Mouse (Mus musculus): ENCODE results near the gene Dpagt1. TPM values are rescaled to one million over a fixed set of nuclear protein-coding genes. Genes with fewer than 3 reads are reported as not detected.
A peak's percentile ranks its signal among the peaks of the same experiment; 100 is the strongest.

The Dpagt1 gene
- polyA plus RNA-seq, 1 experiment from 2014 or later, result 25.3 TPM

DNA sequence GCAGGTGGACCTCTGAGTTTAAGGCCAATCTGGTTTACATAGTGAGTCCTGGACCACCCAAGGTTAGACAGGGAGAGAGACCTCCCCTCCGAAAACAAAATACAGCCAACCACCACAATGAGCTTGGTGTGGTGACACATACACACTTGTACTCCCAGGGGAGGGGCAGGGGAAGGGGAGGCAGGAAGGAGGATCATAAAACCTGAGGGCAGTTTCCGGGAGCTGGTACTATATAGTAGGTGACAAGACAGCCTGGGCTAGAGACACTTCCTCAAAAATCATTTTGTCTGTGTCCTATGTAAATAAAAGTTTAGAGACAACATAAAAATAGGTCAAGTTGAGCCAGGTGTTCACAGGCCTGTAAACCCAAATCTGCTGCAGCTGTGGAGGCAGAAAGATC, 18.6 kb upstream of the Dpagt1 start:
- Histone ChIP-seq H3K27ac (ENCODE audit: low read depth, low read length) (no peak overlapping the region), H3K4me2 (replicated peaks; ENCODE audit: low read depth) (no peak overlapping the region), H3K36me3 (ENCODE audit: control insufficient read depth, insufficient read depth) (peaks cover 5% of the 10 kb centered on the region), H3K4me3 (ENCODE audit: low read depth, low read length) (no peak overlapping the region), H3K4me1 (replicated peaks; ENCODE audit: control insufficient read depth, insufficient read depth, low read length) (0 out of 2 replicates have a peak, but pooled peaks cover 9% of the 10 kb centered on the region), H3K9ac (ENCODE audit: low read depth, low read length) (no peak overlapping the region), H3K9me3 (ENCODE audit: control insufficient read depth) (no peaks in the 10 kb centered on the region), H3K27me3 (replicated peaks; ENCODE audit: control insufficient read depth, insufficient read depth, low read length) (no peaks in the 10 kb centered on the region)
- TF ChIP-seq CTCF (IDR thresholded peaks at IDR 0.05; ENCODE audit: low read depth), result no peak
- no peak for ATAC-seq
- WGBS, result 77% methylated on average over 2 of the region's 2 CpGs

DNA sequence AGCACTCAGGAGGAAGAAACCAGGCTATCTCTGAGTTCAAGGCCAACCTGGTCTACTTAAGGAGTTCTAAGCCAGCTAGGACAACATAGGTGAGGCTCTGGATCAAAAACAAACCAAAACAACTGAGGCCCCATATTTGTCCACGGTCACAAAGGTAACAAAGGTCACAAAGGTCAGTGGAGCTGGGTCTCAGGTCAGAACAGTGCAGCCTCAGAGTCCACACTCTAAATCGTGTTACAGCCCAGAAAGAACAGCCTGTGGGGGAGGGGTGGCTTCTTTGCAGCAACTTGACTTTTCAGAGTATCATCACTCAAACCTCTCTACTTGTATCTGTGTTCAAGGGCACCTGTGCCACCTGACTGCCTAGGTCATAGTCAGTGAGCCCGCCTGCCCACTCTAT, 16.1 kb upstream of the Dpagt1 start:
- Histone ChIP-seq H3K9me3 (ENCODE audit: control insufficient read depth) (no peaks in the 10 kb centered on the region), H3K36me3 (ENCODE audit: control insufficient read depth, insufficient read depth) (peaks cover 29% of the 10 kb centered on the region), H3K4me2 (replicated peaks; ENCODE audit: low read depth) (no peak overlapping the region), H3K27ac (ENCODE audit: low read depth, low read length) (no peak overlapping the region), H3K4me3 (ENCODE audit: low read depth, low read length) (no peak overlapping the region), H3K9ac (ENCODE audit: low read depth, low read length) (no peak overlapping the region), H3K4me1 (replicated peaks; ENCODE audit: control insufficient read depth, insufficient read depth, low read length) (no peaks in the 10 kb centered on the region), H3K27me3 (replicated peaks; ENCODE audit: control insufficient read depth, insufficient read depth, low read length) (no peaks in the 10 kb centered on the region)
- TF ChIP-seq CTCF (IDR thresholded peaks at IDR 0.05; ENCODE audit: low read depth), result no peak
- ATAC-seq, result no peak
- WGBS, result 72% methylated on average over 3 of the region's 3 CpGs

DNA sequence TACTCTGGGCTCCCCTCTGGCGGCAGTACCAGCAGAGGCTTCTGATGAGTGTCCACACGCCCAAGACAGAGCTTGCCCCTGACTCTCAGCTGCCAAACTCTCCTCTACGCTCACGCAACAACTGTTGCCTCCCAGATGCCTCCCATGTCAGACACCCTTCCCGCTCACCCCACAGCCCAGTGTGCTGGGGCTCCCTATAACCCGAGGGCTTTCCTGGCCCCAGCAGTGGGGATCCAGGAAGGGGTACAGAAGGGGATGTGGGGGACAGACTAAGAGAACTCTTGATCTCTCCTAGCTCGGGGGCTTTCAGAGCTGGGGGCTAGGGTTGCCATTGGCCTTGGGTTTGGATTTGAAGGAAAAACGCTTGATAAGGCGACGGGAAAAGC, 15.1 kb upstream of the Dpagt1 start:
- H3K27ac ChIP-seq (ENCODE audit: low read depth, low read length), result 0 out of 2 replicates have a peak overlapping the region, but pooled peaks have one; percentile 30
- no peak for ATAC-seq
- TF ChIP-seq CTCF (IDR thresholded peaks at IDR 0.05; ENCODE audit: low read depth), result no peak
- H3K4me1 ChIP-seq (replicated peaks; ENCODE audit: control insufficient read depth, insufficient read depth, low read length), result no peaks in the 10 kb centered on the region
- no peaks in the 10 kb centered on the region for H3K27me3 ChIP-seq (replicated peaks; ENCODE audit: control insufficient read depth, insufficient read depth, low read length)
- peaks cover 39% of the 10 kb centered on the region for H3K36me3 ChIP-seq (ENCODE audit: control insufficient read depth, insufficient read depth)
- 42% methylated on average over 10 of the region's 10 CpGs for WGBS
- no peak overlapping the region for H3K4me3 ChIP-seq (ENCODE audit: low read depth, low read length)
- H3K4me2 ChIP-seq (replicated peaks; ENCODE audit: low read depth), result peak overlapping the region; percentile 18
- no peaks in the 10 kb centered on the region for H3K9me3 ChIP-seq (ENCODE audit: control insufficient read depth)
- H3K9ac ChIP-seq (ENCODE audit: low read depth, low read length), result 0 out of 2 replicates have a peak overlapping the region, but pooled peaks have one; percentile 18

DNA sequence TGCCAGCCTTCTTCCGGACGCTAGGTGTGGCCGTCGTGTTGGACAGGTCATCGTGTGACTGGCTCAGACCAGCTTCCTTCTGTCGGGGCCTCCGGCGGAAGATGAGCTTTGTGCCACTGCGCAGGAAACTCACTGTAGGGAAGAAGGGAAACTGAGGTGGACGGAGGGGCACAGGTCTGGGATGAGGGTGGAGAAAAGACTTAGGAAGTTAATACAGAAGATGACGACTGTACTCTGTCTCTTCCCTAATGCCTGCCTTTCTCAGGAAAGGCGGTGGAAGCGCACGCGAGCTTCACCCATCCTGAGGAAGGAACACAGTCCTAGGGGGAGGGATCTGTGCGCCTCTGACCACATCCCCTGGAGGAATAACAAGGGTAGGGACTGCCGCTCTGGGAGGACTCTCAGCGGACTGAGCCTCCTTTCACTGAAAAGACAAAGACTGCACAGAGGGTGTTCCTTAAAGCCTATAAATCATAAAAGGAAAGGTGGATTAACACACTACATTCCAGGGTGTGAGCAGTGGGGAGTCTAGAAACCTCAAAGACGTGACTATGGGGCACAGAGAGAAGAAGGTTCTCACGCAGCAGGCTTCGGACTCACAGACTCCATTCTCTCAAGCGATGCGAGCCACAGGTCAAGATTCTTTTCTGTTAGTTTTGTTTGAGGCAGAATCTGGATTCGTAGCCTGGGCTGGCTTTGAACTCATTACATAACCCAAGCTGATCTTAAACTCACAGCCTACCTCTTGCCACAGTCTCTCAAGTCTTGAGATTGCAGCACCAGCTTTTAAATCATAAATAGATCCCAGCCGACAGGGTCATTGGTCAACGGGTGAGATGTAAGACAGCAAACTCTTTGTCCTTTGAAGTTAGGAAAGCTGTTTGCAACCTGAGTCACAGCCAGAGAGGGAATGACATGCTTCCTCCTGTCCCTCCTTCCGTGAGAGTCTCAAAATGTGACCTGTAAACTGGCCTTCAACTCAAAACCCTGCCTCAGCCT, 14.4 kb upstream of the Dpagt1 start:
- peak; percentile 43 for ATAC-seq
- Histone ChIP-seq H3K36me3 (ENCODE audit: control insufficient read depth, insufficient read depth) (peaks cover 46% of the 10 kb centered on the region), H3K27ac (ENCODE audit: low read depth, low read length) (0 out of 2 replicates have a peak overlapping the region, but pooled peaks have one; percentile 30), H3K4me2 (replicated peaks; ENCODE audit: low read depth) (peak overlapping the region; percentile 18), H3K4me3 (ENCODE audit: low read depth, low read length) (no peak overlapping the region), H3K27me3 (replicated peaks; ENCODE audit: control insufficient read depth, insufficient read depth, low read length) (no peaks in the 10 kb centered on the region), H3K9ac (ENCODE audit: low read depth, low read length) (no peak overlapping the region), H3K4me1 (replicated peaks; ENCODE audit: control insufficient read depth, insufficient read depth, low read length) (no peaks in the 10 kb centered on the region), H3K9me3 (ENCODE audit: control insufficient read depth) (no peaks in the 10 kb centered on the region)
- WGBS, result 16% methylated on average over 27 of the region's 27 CpGs
- TF ChIP-seq CTCF (IDR thresholded peaks at IDR 0.05; ENCODE audit: low read depth), result peak; percentile 20; the same call in 1 of the 2 replicates

DNA sequence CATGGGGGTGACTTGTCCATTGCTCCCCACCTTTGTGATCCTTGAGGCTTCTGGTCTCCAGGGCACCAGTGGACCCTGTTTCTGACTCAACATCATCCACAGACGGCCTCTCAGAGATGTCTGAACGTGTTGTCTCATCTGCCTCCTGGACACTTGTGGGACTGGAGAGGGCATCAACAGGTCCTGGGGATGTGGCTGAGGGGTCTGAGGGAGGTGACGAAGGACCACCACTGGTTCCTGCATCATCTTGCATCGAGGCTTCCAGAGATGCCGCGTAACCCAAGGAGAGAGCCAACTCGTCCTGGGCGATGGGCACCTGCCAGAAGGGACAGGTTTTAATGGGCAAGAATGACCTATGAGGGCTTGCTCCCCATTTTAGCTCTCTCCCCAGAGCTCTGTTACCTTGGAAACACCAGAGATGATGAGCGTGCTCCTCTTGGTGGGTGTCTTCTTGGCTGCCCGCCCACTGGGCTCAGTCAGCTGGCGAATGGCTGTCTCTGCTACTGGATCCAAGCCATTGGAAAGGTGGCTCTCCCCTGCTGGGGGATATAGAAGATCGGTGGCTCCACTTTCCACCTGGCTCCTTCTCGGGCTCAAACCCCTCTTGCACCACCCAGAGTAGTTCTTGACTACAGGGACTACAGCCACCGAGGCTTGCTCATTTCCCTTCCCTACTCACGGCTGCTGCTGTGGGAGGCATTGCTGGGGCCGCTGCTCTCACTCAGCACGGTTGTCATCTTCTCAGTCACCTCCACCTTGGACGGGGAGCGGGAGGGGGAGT, 12.2 kb upstream of the Dpagt1 start:
- WGBS, result 82% methylated on average over 19 of the region's 19 CpGs

DNA sequence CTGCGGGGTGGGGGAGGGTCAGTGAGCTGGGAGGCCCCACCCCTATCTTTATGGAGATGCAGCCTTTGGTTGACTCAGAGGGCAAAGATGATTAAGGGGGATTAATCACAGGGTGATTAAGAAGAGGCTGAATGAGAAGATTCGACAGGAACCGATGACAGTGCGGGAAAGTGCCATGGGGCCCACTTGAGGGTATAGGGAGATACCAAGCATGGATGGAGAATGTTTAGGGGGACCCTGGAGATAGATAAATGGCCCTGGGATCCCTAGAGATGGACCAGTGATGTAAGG, 11.6 kb upstream of the Dpagt1 start:
- peaks cover 52% of the 10 kb centered on the region for H3K36me3 ChIP-seq (ENCODE audit: control insufficient read depth, insufficient read depth)
- H3K9me3 ChIP-seq (ENCODE audit: control insufficient read depth), result no peaks in the 10 kb centered on the region
- no peak overlapping the region for H3K27ac ChIP-seq (ENCODE audit: low read depth, low read length)
- H3K27me3 ChIP-seq (replicated peaks; ENCODE audit: control insufficient read depth, insufficient read depth, low read length), result no peaks in the 10 kb centered on the region
- 0 out of 2 replicates have a peak, but pooled peaks cover 4% of the 10 kb centered on the region for H3K4me1 ChIP-seq (replicated peaks; ENCODE audit: control insufficient read depth, insufficient read depth, low read length)
- H3K4me2 ChIP-seq (replicated peaks; ENCODE audit: low read depth), result no peak overlapping the region
- no peak overlapping the region for H3K9ac ChIP-seq (ENCODE audit: low read depth, low read length)
- no peak overlapping the region for H3K4me3 ChIP-seq (ENCODE audit: low read depth, low read length)
- WGBS, result 77% methylated on average over 4 of the region's 4 CpGs
- TF ChIP-seq CTCF (IDR thresholded peaks at IDR 0.05; ENCODE audit: low read depth), result no peak
- no peak for ATAC-seq

More for the DNA sequence above, 12.2 kb upstream of the Dpagt1 start:
- ATAC-seq, result no peak
- Histone ChIP-seq H3K9me3 (ENCODE audit: control insufficient read depth) (no peaks in the 10 kb centered on the region), H3K27ac (ENCODE audit: low read depth, low read length) (no peak overlapping the region), H3K27me3 (replicated peaks; ENCODE audit: control insufficient read depth, insufficient read depth, low read length) (no peaks in the 10 kb centered on the region), H3K9ac (ENCODE audit: low read depth, low read length) (no peak overlapping the region), H3K4me2 (replicated peaks; ENCODE audit: low read depth) (no peak overlapping the region), H3K36me3 (ENCODE audit: control insufficient read depth, insufficient read depth) (peaks cover 52% of the 10 kb centered on the region), H3K4me3 (ENCODE audit: low read depth, low read length) (no peak overlapping the region), H3K4me1 (replicated peaks; ENCODE audit: control insufficient read depth, insufficient read depth, low read length) (0 out of 2 replicates have a peak, but pooled peaks cover 4% of the 10 kb centered on the region)
- TF ChIP-seq CTCF (IDR thresholded peaks at IDR 0.05; ENCODE audit: low read depth), result no peak

Data from intestine, postnatal 0 days (tissue).